Mouse (Mus musculus) testis, adult 2 months (tissue): ENCODE measurements around the gene Atp1a2.

Source experiments
- CTCF ChIP-seq: fragments of 200-500 bp; IDR thresholded peaks from 2 replicates; pipeline ENCODE4 v1.5.1; 2012; ENCODE audit warnings: low read depth, mild to moderate bottlenecking, inconsistent platforms, low read length, moderate library complexity; ENCODE audit not compliant: control insufficient read depth, insufficient read depth, insufficient replicate concordance
- POLR2A ChIP-seq: fragments of 200-500 bp; IDR thresholded peaks from 2 replicates; pipeline ENCODE4 v1.6.1; 2012; ENCODE audit warnings: low read depth, mild to moderate bottlenecking, inconsistent platforms, low read length, moderate library complexity; ENCODE audit not compliant: control insufficient read depth

- TF ChIP-seq CTCF (no peak), POLR2A (no peak)
These were observed 19.6 kb upstream of the Atp1a2 start for GRCm38 (mm10) chr1:172317431-172317830.
